Comparison of ENCODE assay signal across 17 mouse cellular contexts in the genomic region with DNA sequence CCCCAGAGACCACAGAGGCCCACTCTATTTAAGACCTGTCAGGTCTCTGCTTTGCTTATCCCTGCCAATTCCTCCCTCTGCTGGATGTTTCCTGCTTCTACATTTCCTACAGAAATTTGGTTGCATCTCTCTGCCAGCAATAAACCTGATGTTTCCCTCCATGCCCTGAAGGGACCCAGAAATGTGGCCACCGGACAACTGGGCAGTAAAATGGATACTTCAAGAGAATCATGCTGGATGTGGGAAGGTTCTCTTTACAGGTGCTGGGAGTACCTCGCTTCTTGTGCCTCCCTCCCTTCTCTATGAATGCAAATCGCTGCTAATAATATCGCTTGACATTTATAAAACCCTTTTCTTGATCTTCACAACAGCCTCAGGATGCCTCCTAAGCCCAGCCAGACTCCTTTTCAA. TPM values are rescaled to one million over a fixed set of nuclear protein-coding genes. Genes with fewer than 3 reads are reported as not detected.
DNase-seq lines count a peak whose midpoint lies in the region; ATAC-seq and TF ChIP-seq lines count a peak whose summit lies in the region.
"Had no signal": no experiment of that assay in that cellular context is flagged by ENCODE, and none has a peak within 500 bp of the region (broad histone marks: within the 10 kb centered on the region; RNA-seq: fewer than 3 reads in every experiment).

No protein-coding gene starts in this region.

- H3K4me2 ChIP-seq in forebrain, embryonic 14.5 days (ENCODE audit: low read length): no peak overlapping the region
- H3K4me2 ChIP-seq: limb, embryonic 13.5 days; midbrain, embryonic 12.5 days; neural tube, embryonic 13.5 days had no signal

- H3K9me3 ChIP-seq in forebrain, embryonic 14.5 days (replicated peaks; ENCODE audit: control insufficient read depth, low read length): no peaks in the 10 kb centered on the region
- no peaks in the 10 kb centered on the region for H3K9me3 ChIP-seq in forebrain, embryonic 10.5 days
- H3K9me3 ChIP-seq in E14TG2a.4 (ENCODE audit: low read length): no peaks in the 10 kb centered on the region
- H3K9me3 ChIP-seq: limb, embryonic 13.5 days; midbrain, embryonic 12.5 days; neural tube, embryonic 13.5 days had no signal

- H3K27ac ChIP-seq in forebrain, embryonic 14.5 days (ENCODE audit: low read depth, low read length): no peak overlapping the region
- no peak overlapping the region for H3K27ac ChIP-seq in forebrain, embryonic 10.5 days
- H3K27ac ChIP-seq in left cerebral cortex, adult 2 months: no peak overlapping the region
- H3K27ac ChIP-seq: limb, embryonic 13.5 days; midbrain, embryonic 12.5 days; neural tube, embryonic 13.5 days had no signal

- DNase-seq in forebrain, embryonic 14.5 days (ENCODE audit: low spot score): peak; percentile 71
- no peak for DNase-seq in forebrain, embryonic 10.5 days (ENCODE audit: extremely low spot score, low spot score)
- DNase-seq in left cerebral cortex, adult 2 months (ENCODE audit: extremely low spot score in 1 of 2, low spot score in 2 of 2): peak in 1 of 2 experiments; percentile 19
- no peak for DNase-seq in left cerebral cortex, adult 11 months (ENCODE audit: low spot score)
- DNase-seq in cerebellum, adult 9-10 months: peak; percentile 79
- DNase-seq in heart, postnatal 14 days: no peak
- DNase-seq: adrenal gland, adult 2 months; gastrocnemius, postnatal 14 days; kidney, adult 11 months; lung, adult 2 months had no signal

- no peak overlapping the region for H3K9ac ChIP-seq in forebrain, embryonic 14.5 days (ENCODE audit: low read length)
- H3K9ac ChIP-seq: limb, embryonic 13.5 days; midbrain, embryonic 12.5 days; neural tube, embryonic 13.5 days had no signal

- no peaks in the 10 kb centered on the region for H3K4me1 ChIP-seq in forebrain, embryonic 14.5 days (ENCODE audit: control insufficient read depth, insufficient read depth, low read length)
- H3K4me1 ChIP-seq in forebrain, embryonic 10.5 days: 0 out of 2 replicates have a peak, but pooled peaks cover 2% of the 10 kb centered on the region
- peaks cover 8% of the 10 kb centered on the region; the same call in 1 of the 2 replicates for H3K4me1 ChIP-seq in E14TG2a.4 (replicated peaks; ENCODE audit: low read depth, low read length)
- H3K4me1 ChIP-seq: midbrain, embryonic 12.5 days; neural tube, embryonic 13.5 days had no signal

- no peak overlapping the region for H3K4me3 ChIP-seq in forebrain, embryonic 14.5 days (ENCODE audit: low read depth, low read length)
- H3K4me3 ChIP-seq in forebrain, embryonic 10.5 days: no peak overlapping the region
- no peak overlapping the region for H3K4me3 ChIP-seq in left cerebral cortex, adult 2 months
- H3K4me3 ChIP-seq in E14TG2a.4 (replicated peaks; ENCODE audit: low read length): no peak overlapping the region
- H3K4me3 ChIP-seq: erythroblast, embryonic 14.5 days; limb, embryonic 13.5 days; midbrain, embryonic 12.5 days; neural tube, embryonic 13.5 days had no signal

- TF ChIP-seq CTCF in left cerebral cortex, adult 2 months (IDR thresholded peaks at IDR 0.05): peak; percentile 60
- TF ChIP-seq CTCF in E14TG2a.4 (conservative IDR thresholded peaks at IDR 0.05; ENCODE audit: low read length): 0 out of 2 replicates have a peak, but pooled peaks have one; percentile 3

- ATAC-seq in forebrain, embryonic 14.5 days: no peak
- no peak for ATAC-seq in erythroblast, adult 5-6 weeks (replicated peaks; ENCODE audit: low FRiP score, poor library complexity, severe bottlenecking)

- no peaks in the 10 kb centered on the region for H3K36me3 ChIP-seq in forebrain, embryonic 14.5 days (ENCODE audit: control insufficient read depth, insufficient read depth, low read length)
- H3K36me3 ChIP-seq in forebrain, embryonic 10.5 days (replicated peaks): no peaks in the 10 kb centered on the region
- no peaks in the 10 kb centered on the region for H3K36me3 ChIP-seq in E14TG2a.4 (ENCODE audit: insufficient read depth, low read length)
- H3K36me3 ChIP-seq: limb, embryonic 13.5 days; midbrain, embryonic 12.5 days; neural tube, embryonic 13.5 days had no signal

- H3K27me3 ChIP-seq in forebrain, embryonic 14.5 days (replicated peaks; ENCODE audit: control insufficient read depth, insufficient read depth, low read length): no peaks in the 10 kb centered on the region
- H3K27me3 ChIP-seq in forebrain, embryonic 10.5 days (ENCODE audit: poor library complexity, severe bottlenecking): no peaks in the 10 kb centered on the region
- H3K27me3 ChIP-seq in E14TG2a.4 (ENCODE audit: insufficient read depth, low read length): peaks cover 3% of the 10 kb centered on the region; the same call in 1 of the 2 replicates
- H3K27me3 ChIP-seq: limb, embryonic 13.5 days; midbrain, embryonic 12.5 days; neural tube, embryonic 13.5 days had no signal

- 73% methylated on average over 4 of the region's 4 CpGs for WGBS in forebrain, embryonic 14.5 days
- 77% methylated on average over 4 of the region's 4 CpGs for WGBS in forebrain, embryonic 10.5 days

- intact Hi-C loops in left cerebral cortex, adult 2 months (cut with DNase I): no loop called here
- intact Hi-C loops in heart, postnatal 14 days (cut with DNase I): loop anchor here (5.0 to 10.0 kb wide), 4 partner anchors 45 to 1127 kb away; no protein-coding TSS in a partner anchor

RNA-seq across cellular contexts. Expression of a gene that starts 1.4 kb away (rescaled TPM):
- 0.19 and 0.32 TPM in 2 replicates for polyA plus RNA-seq in forebrain, embryonic 14.5 days (2014; fragmentation: Nextera tagmentation; extraction: Ambion mirVana)
- polyA plus RNA-seq in forebrain, embryonic 10.5 days (2016; fragmentation: Nextera tagmentation; extraction: Ambion mirVana): not detected in 2 replicates
- under 1 TPM; 0.23 to 0.42 TPM for total RNA-seq in left cerebral cortex, adult 2 months (2021)
- total RNA-seq in erythroblast, adult 5-6 weeks (2015; ENCODE audit: low replicate concordance): not detected in 2 replicates
- not detected in 2 replicates for total RNA-seq in erythroblast, adult 5-6 weeks (2017; ENCODE audit: low replicate concordance)
- under 1 TPM in 1 of 2 experiments, not detected in 1; 0.10 TPM for total RNA-seq in heart, postnatal 14 days (2021)
- total RNA-seq: adrenal gland, adult 2 months had no signal
- polyA plus RNA-seq: C2C12; erythroblast, embryonic 14.5 days had no signal

RNA-seq across cellular contexts. Expression of a gene that starts 41.9 kb away (rescaled TPM):
- 83.3 and 85.3 TPM in 2 replicates for polyA plus RNA-seq in forebrain, embryonic 14.5 days (2014; fragmentation: Nextera tagmentation; extraction: Ambion mirVana)
- 48.7 and 50.1 TPM in 2 replicates for polyA plus RNA-seq in forebrain, embryonic 10.5 days (2016; fragmentation: Nextera tagmentation; extraction: Ambion mirVana)
- 10 to 100 TPM; 68.3 to 70.9 TPM for total RNA-seq in left cerebral cortex, adult 2 months (2021)
- total RNA-seq in erythroblast, adult 5-6 weeks (2015; ENCODE audit: low replicate concordance): 8.3 and 18.8 TPM in 2 replicates
- total RNA-seq in erythroblast, adult 5-6 weeks (2017; ENCODE audit: low replicate concordance): 15.8 and 22.2 TPM in 2 replicates
- total RNA-seq in heart, postnatal 14 days (2021): 10 to 100 TPM; 60.2 to 62.4 TPM

Comparison
In these comparisons a context has a peak if more than half of its experiments do, and no peak if none do; other contexts are left out.
1. DNase-seq: peak in forebrain, embryonic 14.5 days (single experiment) and cerebellum, adult 9-10 months (single experiment); none in forebrain, embryonic 10.5 days (single experiment), left cerebral cortex, adult 11 months (single experiment) and heart, postnatal 14 days (0 of 2).